Mouse (Mus musculus): ENCODE results near the gene Mdh1b. TPM values are rescaled to one million over a fixed set of nuclear protein-coding genes. Genes with fewer than 3 reads are reported as not detected.
A peak's percentile ranks its signal among the peaks of the same experiment; 100 is the strongest.

Gene Mdh1b
- total and polyA plus RNA-seq, 3 experiments: 0.13 to 0.49 (median 0.46) TPM

GRCm38 (mm10) chr1:63667201-63667948 lies 62.7 kb downstream of the Mdh1b start:
- Histone ChIP-seq H3K9ac (ENCODE audit: insufficient read depth, low read depth) (no peak overlapping the region), H3K27ac (ENCODE audit: insufficient read depth, low read depth) (no peak overlapping the region), H3K27me3 (replicated peaks) (no peaks in the 10 kb centered on the region), H3K79me2 (replicated peaks; ENCODE audit: control insufficient read depth, extremely low read depth, insufficient read depth, poor library complexity, severe bottlenecking) (no peaks in the 10 kb centered on the region), H3K4me2 (ENCODE audit: insufficient read depth, low read depth, poor library complexity, severe bottlenecking) (peak overlapping the region; percentile 74), H3K4me3 (replicated peaks in 1 of 3; ENCODE audit: low read depth in 2 of 3, low read length in 2 of 3, poor library complexity in 1 of 3) (no peak overlapping the region), H3K4me1 (ENCODE audit: control insufficient read depth in 1 of 2, insufficient read depth in 2 of 2) (peaks cover 0 to 3% of the 10 kb centered on the region in 2 experiments; a peak in 1 of 4 replicates), H3K36me3 (replicated peaks in 1 of 2; ENCODE audit: control insufficient read depth in 1 of 2, insufficient read depth in 1 of 2, low read length in 1 of 2) (no peaks in the 10 kb centered on the region), H3K9me3 (replicated peaks; ENCODE audit: low read length) (no peaks in the 10 kb centered on the region)
- dilution Hi-C loops (cut with MboI; ENCODE audit: extremely low pct_ligation_motif_present, extremely low pct_unique_long_range_greater_than_20kb, low sequenced_read_pairs): no loop called here
- no peak for TF ChIP-seq CHD1 (IDR thresholded peaks at IDR 0.05; ENCODE audit: low read depth, low read length)
- no peak for TF ChIP-seq ZNF384 (IDR thresholded peaks at IDR 0.05; ENCODE audit: low read depth, low read length)
- no peak for TF ChIP-seq MAZ (IDR thresholded peaks at IDR 0.05; ENCODE audit: low read depth, low read length)
- no peak for TF ChIP-seq USF2 (conservative IDR thresholded peaks at IDR 0.05; ENCODE audit: low read depth, low read length)
- TF ChIP-seq MEF2A (IDR thresholded peaks at IDR 0.05; ENCODE audit: borderline replicate concordance, low read depth, low read length): no peak
- DNase-seq (ENCODE audit: extremely low read depth): no peak
- in situ Hi-C loops (cut with MboI; ENCODE audit: low pct_ligation_motif_present, low pct_unique_long_range_greater_than_20kb, low sequenced_read_pairs): loop anchor here (25.0 kb wide), 2 partner anchors 1045 to 1345 kb away; no protein-coding TSS in a partner anchor

GRCm38 (mm10) chr1:63666089-63666488 lies 64.0 kb downstream of the Mdh1b start:
- H3K9me3 ChIP-seq (replicated peaks; ENCODE audit: low read length): no peaks in the 10 kb centered on the region
- H3K27me3 ChIP-seq (replicated peaks): no peaks in the 10 kb centered on the region
- H3K27ac ChIP-seq (ENCODE audit: insufficient read depth, low read depth): no peak overlapping the region
- H3K4me3 ChIP-seq (replicated peaks in 1 of 3; ENCODE audit: low read depth in 2 of 3, low read length in 2 of 3, poor library complexity in 1 of 3): no peak overlapping the region
- DNase-seq (ENCODE audit: extremely low read depth): no peak
- no peaks in the 10 kb centered on the region for H3K36me3 ChIP-seq (replicated peaks in 1 of 2; ENCODE audit: control insufficient read depth in 1 of 2, insufficient read depth in 1 of 2, low read length in 1 of 2)
- 0 out of 2 replicates have a peak overlapping the region, but pooled peaks have one; percentile 9 for H3K4me2 ChIP-seq (ENCODE audit: insufficient read depth, low read depth, poor library complexity, severe bottlenecking)
- in situ Hi-C loops (cut with MboI; ENCODE audit: low pct_ligation_motif_present, low pct_unique_long_range_greater_than_20kb, low sequenced_read_pairs): loop anchor here (25.0 kb wide), 2 partner anchors 1046 to 1346 kb away; no protein-coding TSS in a partner anchor
- no peak overlapping the region for H3K9ac ChIP-seq (ENCODE audit: insufficient read depth, low read depth)
- TF ChIP-seq MAZ (IDR thresholded peaks at IDR 0.05; ENCODE audit: low read depth, low read length) (no peak), MXI1 (IDR thresholded peaks at IDR 0.05; ENCODE audit: low read depth, low read length) (no peak), USF1 (IDR thresholded peaks at IDR 0.05; ENCODE audit: low read depth, low read length) (no peak), SIN3A (IDR thresholded peaks at IDR 0.05; ENCODE audit: low read length) (no peak), ELF1 (IDR thresholded peaks at IDR 0.05; ENCODE audit: low read depth, low read length) (no peak), NELFE (IDR thresholded peaks at IDR 0.05; ENCODE audit: low read depth, low read length) (no peak), UBTF (IDR thresholded peaks at IDR 0.05; ENCODE audit: low read depth, low read length) (no peak)
- H3K4me1 ChIP-seq (ENCODE audit: control insufficient read depth in 1 of 2, insufficient read depth in 2 of 2): peaks cover 0 to 3% of the 10 kb centered on the region in 2 experiments; a peak in 1 of 4 replicates
- no peaks in the 10 kb centered on the region for H3K79me2 ChIP-seq (replicated peaks; ENCODE audit: control insufficient read depth, extremely low read depth, insufficient read depth, poor library complexity, severe bottlenecking)
- dilution Hi-C loops (cut with MboI; ENCODE audit: extremely low pct_ligation_motif_present, extremely low pct_unique_long_range_greater_than_20kb, low sequenced_read_pairs): no loop called here

GRCm38 (mm10) chr1:63659591-63659990 lies 70.5 kb downstream of the Mdh1b start:
- H3K36me3 ChIP-seq (replicated peaks in 1 of 2; ENCODE audit: control insufficient read depth in 1 of 2, insufficient read depth in 1 of 2, low read length in 1 of 2): no peaks in the 10 kb centered on the region
- in situ Hi-C loops (cut with MboI; ENCODE audit: low pct_ligation_motif_present, low pct_unique_long_range_greater_than_20kb, low sequenced_read_pairs) (loop anchor here (25.0 kb wide), 2 partner anchors 1053 to 1353 kb away; no protein-coding TSS in a partner anchor), dilution Hi-C loops (cut with MboI; ENCODE audit: extremely low pct_ligation_motif_present, extremely low pct_unique_long_range_greater_than_20kb, low sequenced_read_pairs) (no loop called here)
- no peaks in the 10 kb centered on the region for H3K9me3 ChIP-seq (replicated peaks; ENCODE audit: low read length)
- H3K9ac ChIP-seq (ENCODE audit: insufficient read depth, low read depth): no peak overlapping the region
- H3K79me2 ChIP-seq (replicated peaks; ENCODE audit: control insufficient read depth, extremely low read depth, insufficient read depth, poor library complexity, severe bottlenecking): no peaks in the 10 kb centered on the region
- H3K4me3 ChIP-seq (replicated peaks in 1 of 3; ENCODE audit: low read depth in 2 of 3, low read length in 2 of 3, poor library complexity in 1 of 3): no peak overlapping the region
- no peak overlapping the region for H3K27ac ChIP-seq (ENCODE audit: insufficient read depth, low read depth)
- H3K4me2 ChIP-seq (ENCODE audit: insufficient read depth, low read depth, poor library complexity, severe bottlenecking): peak overlapping the region; percentile 70
- peak; percentile 61 for DNase-seq (ENCODE audit: extremely low read depth)
- TF ChIP-seq CTCF (conservative IDR thresholded peaks at IDR 0.05 in 1 of 2, IDR thresholded peaks at IDR 0.05 in 1 of 2; ENCODE audit: low read depth in 2 of 2, low read length in 2 of 2) (peak in 1 of 2 experiments; percentile 84; a peak in 3 of 4 replicates), PAX5 (IDR thresholded peaks at IDR 0.05; ENCODE audit: low read length) (no peak), IRF4 (IDR thresholded peaks at IDR 0.05; ENCODE audit: low read depth, low read length) (no peak), SMC3 (IDR thresholded peaks at IDR 0.05; ENCODE audit: low read depth, low read length) (peak; percentile 75), POLR2A (IDR thresholded peaks at IDR 0.05; ENCODE audit: low read depth, low read length) (no peak), RAD21 (IDR thresholded peaks at IDR 0.05; ENCODE audit: low read depth, low read length) (peak; percentile 92), ZC3H11A (IDR thresholded peaks at IDR 0.05; ENCODE audit: low read depth, low read length) (peak; percentile 41)
- no peaks in the 10 kb centered on the region for H3K27me3 ChIP-seq (replicated peaks)
- H3K4me1 ChIP-seq (ENCODE audit: control insufficient read depth in 1 of 2, insufficient read depth in 2 of 2): no peaks in the 10 kb centered on the region
